Mouse (Mus musculus) left cerebral cortex, adult 9 months (tissue): ENCODE measurements around the gene Fkbp14.

ENCODE experiments used
- DNase-seq, 2 experiments: peaks; one replicate each; pipeline ENCODE4 v3.0.0; 2022; ENCODE audit warnings: low spot score in 2 of 2

The Fkbp14 gene

GRCm38 (mm10) chr6:54597208-54597607 lies at the start of gene Fkbp14:
Fkbp14 (minus strand) TSS chr6:54597308.
- DNase-seq = no peak

GRCm38 (mm10) chr6:54643181-54643580 lies 46.1 kb upstream of the Fkbp14 start:
- DNase-seq = no peak

GRCm38 (mm10) chr6:54641953-54642352 lies 44.8 kb upstream of the Fkbp14 start:
- DNase-seq = peak in 1 of 2 experiments; percentile 43

- DNase-seq = no peak
These were observed 42.8 kb upstream of the Fkbp14 start for GRCm38 (mm10) chr6:54639877-54640276.

- DNase-seq = peak in 1 of 2 experiments; percentile 36
These were observed 34.4 kb upstream of the Fkbp14 start for GRCm38 (mm10) chr6:54631462-54631861.

- peak in 1 of 2 experiments; percentile 7 for DNase-seq
These were observed 32.6 kb upstream of the Fkbp14 start for GRCm38 (mm10) chr6:54629734-54630133.

- no peak for DNase-seq
These were observed 31.3 kb upstream of the Fkbp14 start for GRCm38 (mm10) chr6:54628381-54628780.

- no peak for DNase-seq
These were observed 23.2 kb upstream of the Fkbp14 start for GRCm38 (mm10) chr6:54620357-54620756.

GRCm38 (mm10) chr6:54619530-54619929 lies 22.4 kb upstream of the Fkbp14 start:
- no peak for DNase-seq

GRCm38 (mm10) chr6:54617363-54617762 lies 20.3 kb upstream of the Fkbp14 start:
- DNase-seq = no peak

- DNase-seq = no peak
These were observed 9.1 kb upstream of the Fkbp14 start for GRCm38 (mm10) chr6:54606241-54606640.

GRCm38 (mm10) chr6:54604001-54604715 lies 7.0 kb upstream of the Fkbp14 start:
- DNase-seq = no peak

GRCm38 (mm10) chr6:54602891-54603290 lies 5.8 kb upstream of the Fkbp14 start:
- DNase-seq = no peak

GRCm38 (mm10) chr6:54600681-54601347 lies 3.7 kb upstream of the Fkbp14 start:
- DNase-seq = no peak

- no peak for DNase-seq
These were observed 603 bp upstream of the Fkbp14 start for GRCm38 (mm10) chr6:54597711-54598110.

GRCm38 (mm10) chr6:54595330-54595878 lies 1.7 kb downstream of the Fkbp14 start:
- peak in 1 of 2 experiments; percentile 21 for DNase-seq

GRCm38 (mm10) chr6:54594469-54595329 lies 2.4 kb downstream of the Fkbp14 start, which contains the start of gene Plekha8:
Plekha8 (plus strand) TSS chr6:54595111.
- peak; percentile 66 to 89 for DNase-seq

- DNase-seq = no peak
These were observed 3.2 kb downstream of the Fkbp14 start for GRCm38 (mm10) chr6:54593766-54594468.

GRCm38 (mm10) chr6:54592938-54593535 lies 4.1 kb downstream of the Fkbp14 start:
- peak; percentile 92 to 97 for DNase-seq

GRCm38 (mm10) chr6:54591778-54592177 lies 5.3 kb downstream of the Fkbp14 start:
- no peak for DNase-seq

- DNase-seq = no peak
These were observed 6.4 kb downstream of the Fkbp14 start for GRCm38 (mm10) chr6:54590691-54591090.
